Mouse (Mus musculus): ENCODE results near the gene Uts2b.
A peak's percentile ranks its signal among the peaks of the same experiment; 100 is the strongest.

The Uts2b gene

GRCm38 (mm10) chr16:27370191-27370590 lies at the start of gene Uts2b:
TSS of gene Uts2b (minus strand) at chr16:27370239.
- DNase-seq (ENCODE audit: low read depth in 1 of 2, low spot score in 2 of 2), result no peak

- DNase-seq (ENCODE audit: low read depth in 1 of 2, low spot score in 2 of 2), result no peak
Measured at GRCm38 (mm10) chr16:27417632-27418031, 47.6 kb upstream of the Uts2b start.

- no peak for DNase-seq (ENCODE audit: low read depth in 1 of 2, low spot score in 2 of 2)
Measured at GRCm38 (mm10) chr16:27416937-27417584, 47.0 kb upstream of the Uts2b start.

GRCm38 (mm10) chr16:27404107-27404506 lies 34.1 kb upstream of the Uts2b start:
- DNase-seq (ENCODE audit: low read depth in 1 of 2, low spot score in 2 of 2), result no peak

- no peak for DNase-seq (ENCODE audit: low read depth in 1 of 2, low spot score in 2 of 2)
Measured at GRCm38 (mm10) chr16:27401579-27401978, 31.5 kb upstream of the Uts2b start.

- no peak for DNase-seq (ENCODE audit: low read depth in 1 of 2, low spot score in 2 of 2)
Measured at GRCm38 (mm10) chr16:27399719-27400253, 29.7 kb upstream of the Uts2b start.

GRCm38 (mm10) chr16:27399026-27399718 lies 29.1 kb upstream of the Uts2b start:
- no peak for DNase-seq (ENCODE audit: low read depth in 1 of 2, low spot score in 2 of 2)

- no peak for DNase-seq (ENCODE audit: low read depth in 1 of 2, low spot score in 2 of 2)
Measured at GRCm38 (mm10) chr16:27396951-27397350, 26.9 kb upstream of the Uts2b start.

GRCm38 (mm10) chr16:27395251-27396037 lies 25.4 kb upstream of the Uts2b start:
- DNase-seq (ENCODE audit: low read depth in 1 of 2, low spot score in 2 of 2), result no peak

GRCm38 (mm10) chr16:27391845-27392244 lies 21.8 kb upstream of the Uts2b start:
- no peak for DNase-seq (ENCODE audit: low read depth in 1 of 2, low spot score in 2 of 2)

GRCm38 (mm10) chr16:27390306-27390705 lies 20.3 kb upstream of the Uts2b start:
- DNase-seq (ENCODE audit: low read depth in 1 of 2, low spot score in 2 of 2), result no peak

GRCm38 (mm10) chr16:27389534-27390282 lies 19.7 kb upstream of the Uts2b start:
- DNase-seq (ENCODE audit: low read depth in 1 of 2, low spot score in 2 of 2), result no peak

GRCm38 (mm10) chr16:27388761-27389451 lies 18.9 kb upstream of the Uts2b start, which contains the start of gene Ccdc50:
TSS of gene Ccdc50 (plus strand) at chr16:27388869.
- peak in 1 of 2 experiments; percentile 39 for DNase-seq (ENCODE audit: low read depth in 1 of 2, low spot score in 2 of 2)

- DNase-seq (ENCODE audit: low read depth in 1 of 2, low spot score in 2 of 2), result peak in 1 of 2 experiments; percentile 13
Measured at GRCm38 (mm10) chr16:27387634-27388611, 17.9 kb upstream of the Uts2b start.

GRCm38 (mm10) chr16:27386850-27387407 lies 16.9 kb upstream of the Uts2b start:
- DNase-seq (ENCODE audit: low read depth in 1 of 2, low spot score in 2 of 2), result no peak

GRCm38 (mm10) chr16:27385649-27386048 lies 15.6 kb upstream of the Uts2b start:
- no peak for DNase-seq (ENCODE audit: low read depth in 1 of 2, low spot score in 2 of 2)

GRCm38 (mm10) chr16:27384893-27385603 lies 15.0 kb upstream of the Uts2b start:
- DNase-seq (ENCODE audit: low read depth in 1 of 2, low spot score in 2 of 2), result no peak

- no peak for DNase-seq (ENCODE audit: low read depth in 1 of 2, low spot score in 2 of 2)
Measured at GRCm38 (mm10) chr16:27382217-27382616, 12.2 kb upstream of the Uts2b start.

All from monocyte, adult 2 months (primary cell).